Mouse (Mus musculus) layer of hippocampus, adult 9-11 months (tissue): ENCODE measurements around the gene Prkce.

Experiments used
- DNase-seq: peaks from one replicate; pipeline ENCODE4 v3.0.0; 2022

Prkce gene

DNA sequence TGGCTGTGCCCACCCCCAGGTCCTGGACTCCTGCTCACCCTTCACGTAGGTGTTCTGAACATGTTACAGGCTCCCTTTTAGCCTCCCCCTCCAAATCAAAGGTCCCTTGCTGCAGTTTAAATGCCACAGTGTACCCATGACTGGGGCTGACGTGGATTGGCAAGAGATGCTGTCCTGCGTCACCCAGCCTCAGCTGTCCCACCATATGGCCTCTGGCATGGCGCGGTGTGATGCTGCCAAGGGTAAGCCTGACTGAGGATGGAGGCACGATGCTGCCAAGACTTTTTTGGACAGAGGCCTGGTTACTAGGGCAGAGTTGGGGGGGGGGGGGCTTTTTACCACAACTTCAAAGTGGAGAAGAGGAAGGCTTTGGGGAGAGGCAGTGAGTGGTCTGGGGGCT lies 98.5 kb downstream of the Prkce start:
- DNase-seq, result peak; percentile 93

- DNase-seq, result no peak
Observed at GRCm38 (mm10) chr17:86267126-86267760, 99.7 kb downstream of the Prkce start.

- no peak for DNase-seq
Observed at GRCm38 (mm10) chr17:86269639-86270038, 102.1 kb downstream of the Prkce start.

DNA sequence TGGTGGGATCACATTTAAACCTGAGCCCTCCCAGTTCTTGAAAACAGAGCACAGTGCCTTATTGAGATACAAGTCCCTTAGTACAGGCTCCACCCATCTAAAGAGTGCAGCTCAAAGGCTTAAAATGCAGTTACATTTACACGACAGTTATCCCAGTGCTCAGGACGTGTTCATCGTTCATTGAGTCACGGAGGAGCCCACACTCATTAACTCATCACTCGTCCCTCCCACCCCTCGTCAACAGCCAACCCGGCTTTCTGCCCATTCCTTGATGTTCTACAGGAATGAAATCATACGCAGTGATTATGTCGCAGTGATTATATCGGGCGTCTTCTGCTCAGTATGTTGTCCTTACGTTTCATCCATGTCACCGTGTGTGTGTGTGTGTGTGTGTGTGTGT lies 102.9 kb downstream of the Prkce start:
- no peak for DNase-seq

- no peak for DNase-seq
Observed at GRCm38 (mm10) chr17:86271277-86271676, 103.7 kb downstream of the Prkce start.

DNA sequence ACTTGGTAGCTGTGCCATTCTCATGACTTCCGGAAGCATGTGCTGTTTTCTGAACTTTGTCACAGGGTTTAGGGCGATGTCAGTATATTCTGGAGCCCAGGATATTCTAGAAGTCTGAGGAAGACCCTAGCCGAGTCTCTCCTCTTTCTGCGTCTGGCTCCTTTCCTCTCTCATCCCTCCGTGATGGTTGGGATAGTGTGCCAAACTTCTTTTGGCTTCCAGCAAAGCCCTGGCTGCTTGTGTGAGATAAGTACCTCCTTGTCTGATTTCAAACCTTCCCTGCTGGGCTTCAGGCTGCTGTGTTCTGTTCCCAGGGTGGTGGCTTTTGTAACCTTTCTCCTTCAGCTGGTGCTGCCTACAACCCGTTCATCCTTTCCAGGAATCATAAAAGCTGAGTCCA lies 105.4 kb downstream of the Prkce start:
- DNase-seq, result no peak

DNA sequence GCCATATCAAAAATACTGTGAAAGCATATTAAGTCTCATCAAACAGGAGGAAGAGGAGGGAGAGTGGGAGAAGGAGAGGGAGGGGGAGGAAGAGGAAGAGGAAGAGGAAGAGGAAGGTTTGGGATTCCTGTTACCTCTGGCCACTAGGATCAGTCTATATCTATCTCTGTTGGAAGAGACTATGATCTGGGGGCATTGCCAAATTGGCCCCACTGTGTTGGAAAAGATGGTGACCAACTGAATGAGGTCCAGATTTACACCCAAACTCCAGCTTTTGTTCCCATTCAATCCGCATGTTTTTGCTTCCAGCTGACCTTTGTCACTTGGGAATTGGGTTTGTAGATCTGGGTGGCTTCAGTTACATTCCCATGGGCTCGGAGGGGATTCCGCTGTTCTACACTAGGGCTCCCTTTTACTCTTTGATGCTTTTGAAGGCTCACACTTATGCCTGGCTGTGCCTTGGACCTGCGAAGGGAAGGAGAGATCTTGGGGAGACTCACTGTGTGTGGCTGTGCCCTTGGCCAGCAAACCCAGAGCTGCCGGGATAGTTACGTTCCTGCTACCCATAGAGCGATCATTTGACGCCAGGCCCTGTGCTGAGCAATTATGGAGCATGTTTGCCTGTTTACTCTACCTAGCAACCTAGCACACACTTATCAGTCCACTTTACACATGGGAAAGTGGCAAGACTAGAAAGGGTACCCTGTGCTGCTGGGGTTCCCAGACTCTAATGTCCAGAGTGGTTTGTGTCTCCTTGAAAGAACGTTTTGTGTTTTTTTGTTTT lies 106.2 kb downstream of the Prkce start:
- no peak for DNase-seq

DNA sequence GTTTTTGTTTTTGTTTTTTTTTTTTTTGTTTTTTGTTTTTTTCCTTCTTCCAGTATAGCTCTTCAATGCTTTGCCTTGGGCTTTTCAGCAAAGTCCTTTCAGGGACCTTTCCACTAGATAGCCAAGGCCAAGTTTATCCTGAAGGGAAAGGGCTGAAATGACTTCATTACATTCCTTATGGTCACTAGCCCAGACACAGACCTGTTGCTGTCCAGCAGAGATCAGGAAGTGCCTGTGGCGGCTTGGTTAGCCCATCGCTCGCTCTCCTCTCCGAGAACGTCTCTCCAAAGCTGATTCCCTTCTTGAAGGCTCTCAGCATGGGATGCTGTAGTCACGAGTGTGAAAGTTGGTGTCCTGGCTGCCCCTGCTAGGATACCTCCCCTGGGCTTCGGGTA lies 106.8 kb downstream of the Prkce start:
- no peak for DNase-seq

- no peak for DNase-seq
Observed at GRCm38 (mm10) chr17:86276381-86276780, 108.8 kb downstream of the Prkce start.

GRCm38 (mm10) chr17:86277032-86277798 lies 109.6 kb downstream of the Prkce start:
- no peak for DNase-seq

- no peak for DNase-seq
Observed at GRCm38 (mm10) chr17:86277999-86278526, 110.5 kb downstream of the Prkce start.

GRCm38 (mm10) chr17:86279751-86280150 lies 112.2 kb downstream of the Prkce start:
- DNase-seq, result no peak

DNA sequence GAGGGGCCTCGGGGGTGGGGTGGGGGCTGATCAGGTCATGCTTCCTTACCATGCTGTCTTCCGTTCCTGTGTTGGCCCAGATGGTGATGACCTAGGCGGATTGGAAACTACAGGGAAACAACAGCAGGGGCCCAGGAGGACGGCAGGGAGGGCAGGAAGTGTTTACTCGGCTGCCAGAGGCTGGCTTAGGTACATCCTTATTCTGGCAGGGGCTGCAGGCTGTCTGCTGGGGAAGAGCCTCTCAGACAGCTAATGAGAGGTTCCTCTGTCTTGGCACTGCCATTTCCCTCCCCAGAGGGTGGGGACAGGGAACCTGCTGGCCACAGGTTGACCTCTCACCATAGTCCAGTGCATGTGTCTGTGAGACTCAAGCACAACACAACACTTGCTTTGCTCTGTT lies 116.2 kb downstream of the Prkce start:
- no peak for DNase-seq

DNA sequence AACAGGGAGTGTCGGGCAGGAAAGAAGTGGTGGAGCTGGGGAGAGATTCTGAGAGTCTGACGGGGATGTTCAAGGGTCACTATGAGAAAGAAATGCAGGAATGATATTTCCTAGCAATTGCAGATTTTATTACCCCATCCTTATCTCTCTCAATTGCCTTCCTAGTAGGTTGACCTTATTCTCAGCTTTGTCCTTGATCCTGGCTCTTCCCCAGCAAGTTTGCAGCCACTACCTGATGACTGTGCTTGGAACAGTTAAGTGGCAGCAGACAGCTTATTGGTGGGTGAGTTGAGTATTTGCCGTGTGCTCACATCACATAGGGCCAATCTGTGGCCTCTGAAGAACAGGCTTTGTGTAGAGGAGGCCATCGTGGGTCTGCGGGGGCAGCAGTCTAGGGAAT lies 117.5 kb downstream of the Prkce start:
- no peak for DNase-seq

- no peak for DNase-seq
Observed at GRCm38 (mm10) chr17:86286747-86287271, 119.2 kb downstream of the Prkce start.

- DNase-seq, result no peak
Observed at GRCm38 (mm10) chr17:86292711-86293110, 125.1 kb downstream of the Prkce start.

DNA sequence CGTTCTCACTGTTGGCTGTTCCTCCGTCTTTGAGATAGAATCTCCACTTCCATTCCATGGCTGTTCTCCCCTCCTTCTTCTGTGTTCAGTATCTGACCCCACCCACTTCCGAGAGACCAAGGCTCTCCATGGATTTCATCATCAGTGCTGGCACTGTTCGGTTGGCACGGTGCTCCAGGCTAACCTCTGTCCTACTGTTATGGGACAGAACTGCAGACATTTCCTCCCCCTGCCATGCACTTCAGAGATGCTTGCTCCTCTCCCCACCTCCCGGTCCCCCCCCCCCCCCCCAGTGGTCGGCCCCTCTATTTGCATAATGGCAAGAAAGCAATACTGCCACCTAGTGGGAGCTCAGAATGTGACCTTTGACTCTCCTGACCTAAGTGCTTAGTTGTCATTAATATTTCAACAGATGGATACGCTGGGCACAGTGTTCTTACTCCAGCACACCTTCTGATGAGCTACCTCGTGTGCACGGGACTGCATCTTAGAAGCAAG lies 125.7 kb downstream of the Prkce start:
- DNase-seq, result no peak

DNA sequence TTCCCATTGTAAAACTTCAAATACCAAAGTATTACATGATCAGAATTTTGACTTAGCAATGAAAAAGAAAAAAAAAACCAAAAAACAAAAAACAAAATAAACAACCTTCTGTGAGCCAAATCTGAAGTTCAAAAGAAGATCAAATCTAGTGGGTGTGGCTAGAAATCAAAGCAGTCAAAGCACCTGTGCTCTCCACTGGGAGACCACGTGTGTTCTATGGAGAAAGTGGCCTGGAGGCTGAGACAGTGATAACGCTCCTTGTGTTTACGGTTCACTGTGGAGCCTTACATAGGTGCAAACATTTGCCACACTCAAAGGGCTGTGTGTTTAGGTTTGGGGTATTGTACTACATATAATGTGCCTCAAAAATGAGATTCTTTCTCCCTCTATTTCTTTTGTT lies 132.0 kb downstream of the Prkce start:
- DNase-seq, result no peak

DNA sequence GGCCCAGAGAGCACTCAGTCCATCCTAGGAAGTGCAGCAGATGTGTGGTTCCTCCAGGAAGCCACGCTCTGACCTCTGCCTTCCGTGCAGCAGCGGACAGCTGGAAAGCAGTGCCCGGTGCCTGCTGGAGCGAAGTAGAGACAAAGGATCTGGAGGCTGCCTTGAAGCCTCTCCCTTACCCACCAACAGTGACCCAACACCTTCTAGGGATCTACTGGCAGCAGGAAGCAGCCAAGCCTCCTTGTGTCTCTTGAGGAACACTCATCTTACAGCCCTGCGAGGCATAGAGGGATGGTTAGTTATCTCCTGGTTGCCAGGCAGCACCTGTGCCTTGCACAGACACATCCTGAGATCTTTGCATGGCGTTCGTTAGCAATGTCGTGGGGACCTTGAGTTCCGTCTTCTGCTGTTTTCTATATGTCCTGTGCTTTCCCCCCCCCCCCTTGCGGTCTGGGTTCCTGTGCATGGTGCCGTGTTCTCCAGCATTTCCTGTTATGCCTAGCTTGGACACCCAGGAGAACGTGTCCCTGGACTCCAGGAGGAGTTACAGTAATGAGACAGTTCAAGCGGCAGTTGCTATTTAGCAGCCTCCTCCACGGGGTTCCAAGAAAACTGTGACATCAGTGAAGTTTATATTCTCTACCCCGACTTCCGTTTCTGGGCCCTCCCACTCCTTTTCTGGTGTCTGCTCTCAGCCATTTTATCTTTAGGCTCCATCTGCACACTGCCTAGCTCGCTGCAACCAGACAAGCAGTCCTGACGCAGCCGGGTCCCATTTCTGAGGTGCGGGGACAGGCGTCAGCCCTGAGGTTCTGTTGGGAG lies 133.4 kb downstream of the Prkce start:
- peak; percentile 81 for DNase-seq

- DNase-seq, result peak; percentile 60
Observed at GRCm38 (mm10) chr17:86302266-86302665, 134.7 kb downstream of the Prkce start.

DNA sequence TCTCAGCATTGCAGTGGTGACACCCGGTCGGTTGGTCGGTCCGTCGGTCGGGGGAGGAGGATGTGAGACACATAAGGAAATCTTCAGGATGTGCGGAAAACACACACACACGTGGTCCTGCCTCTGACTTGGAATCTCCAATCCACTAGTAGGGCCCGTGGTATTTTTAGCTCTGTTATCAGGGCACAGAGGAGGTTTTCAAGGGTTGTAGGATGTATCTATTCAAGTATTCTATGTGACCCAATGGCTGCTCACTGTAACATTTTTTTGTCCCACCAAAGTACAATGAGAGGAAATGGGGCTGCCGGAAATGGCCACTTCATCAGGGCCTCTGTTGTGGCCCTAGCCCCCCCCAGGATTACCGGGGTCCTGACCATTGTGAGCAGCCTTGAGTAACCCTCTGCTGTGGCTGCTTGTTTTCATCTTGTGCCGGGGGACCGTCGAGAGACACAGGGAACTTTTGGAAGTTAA lies 135.3 kb downstream of the Prkce start:
- DNase-seq, result no peak
